Mouse (Mus musculus): Measurements from ENCODE around the gene Rxra. TPM values are rescaled to one million over a fixed set of nuclear protein-coding genes. Genes with fewer than 3 reads are reported as not detected.

Gene Rxra
- polyA plus RNA-seq, 1 experiment from 2014 or later: 5.2 TPM

- no peak for DNase-seq (ENCODE audit: low spot score)
- Histone ChIP-seq H3K4me1 (replicated peaks; ENCODE audit: control insufficient read depth, insufficient read depth, low read length) (peaks cover 31% of the 10 kb centered on the region), H3K4me3 (ENCODE audit: low read depth, low read length) (no peak overlapping the region), H3K27me3 (replicated peaks; ENCODE audit: control insufficient read depth, insufficient read depth, low read length) (no peaks in the 10 kb centered on the region), H3K36me3 (ENCODE audit: control insufficient read depth, insufficient read depth, low read length) (no peaks in the 10 kb centered on the region), H3K27ac (ENCODE audit: low read depth, low read length) (no peak overlapping the region), H3K9me3 (ENCODE audit: control insufficient read depth, low read length) (no peaks in the 10 kb centered on the region), H3K4me2 (no peak overlapping the region), H3K9ac (ENCODE audit: low read depth, low read length) (no peak overlapping the region)
- no peak for ATAC-seq (replicated peaks; ENCODE audit: low FRiP score)
- 77% methylated on average over 4 of the region's 4 CpGs for WGBS
Observed at GRCm38 (mm10) chr2:27685917-27686316, 9.7 kb downstream of the Rxra start.

GRCm38 (mm10) chr2:27686335-27686734 lies 10.1 kb downstream of the Rxra start:
- H3K9ac ChIP-seq (ENCODE audit: low read depth, low read length): no peak overlapping the region
- 66% methylated on average over 2 of the region's 2 CpGs for WGBS
- H3K9me3 ChIP-seq (ENCODE audit: control insufficient read depth, low read length): no peaks in the 10 kb centered on the region
- H3K4me1 ChIP-seq (replicated peaks; ENCODE audit: control insufficient read depth, insufficient read depth, low read length): peaks cover 34% of the 10 kb centered on the region
- no peak overlapping the region for H3K27ac ChIP-seq (ENCODE audit: low read depth, low read length)
- DNase-seq (ENCODE audit: low spot score) (no peak), ATAC-seq (replicated peaks; ENCODE audit: low FRiP score) (no peak)
- H3K27me3 ChIP-seq (replicated peaks; ENCODE audit: control insufficient read depth, insufficient read depth, low read length): no peaks in the 10 kb centered on the region
- no peak overlapping the region for H3K4me2 ChIP-seq
- H3K4me3 ChIP-seq (ENCODE audit: low read depth, low read length): no peak overlapping the region
- H3K36me3 ChIP-seq (ENCODE audit: control insufficient read depth, insufficient read depth, low read length): no peaks in the 10 kb centered on the region

GRCm38 (mm10) chr2:27687041-27687440 lies 10.8 kb downstream of the Rxra start:
- Histone ChIP-seq H3K4me3 (ENCODE audit: low read depth, low read length) (no peak overlapping the region), H3K9ac (ENCODE audit: low read depth, low read length) (no peak overlapping the region), H3K9me3 (ENCODE audit: control insufficient read depth, low read length) (no peaks in the 10 kb centered on the region), H3K36me3 (ENCODE audit: control insufficient read depth, insufficient read depth, low read length) (no peaks in the 10 kb centered on the region), H3K4me2 (no peak overlapping the region), H3K4me1 (replicated peaks; ENCODE audit: control insufficient read depth, insufficient read depth, low read length) (peaks cover 37% of the 10 kb centered on the region), H3K27ac (ENCODE audit: low read depth, low read length) (no peak overlapping the region), H3K27me3 (replicated peaks; ENCODE audit: control insufficient read depth, insufficient read depth, low read length) (no peaks in the 10 kb centered on the region)
- WGBS: 68% methylated on average over 1 of the region's 1 CpGs
- ATAC-seq (replicated peaks; ENCODE audit: low FRiP score) (no peak), DNase-seq (ENCODE audit: low spot score) (no peak)

GRCm38 (mm10) chr2:27687973-27688372 lies 11.7 kb downstream of the Rxra start:
- Histone ChIP-seq H3K27me3 (replicated peaks; ENCODE audit: control insufficient read depth, insufficient read depth, low read length) (no peaks in the 10 kb centered on the region), H3K4me3 (ENCODE audit: low read depth, low read length) (no peak overlapping the region), H3K9ac (ENCODE audit: low read depth, low read length) (no peak overlapping the region), H3K27ac (ENCODE audit: low read depth, low read length) (no peak overlapping the region), H3K4me2 (no peak overlapping the region), H3K4me1 (replicated peaks; ENCODE audit: control insufficient read depth, insufficient read depth, low read length) (peaks cover 47% of the 10 kb centered on the region), H3K36me3 (ENCODE audit: control insufficient read depth, insufficient read depth, low read length) (no peaks in the 10 kb centered on the region), H3K9me3 (ENCODE audit: control insufficient read depth, low read length) (no peaks in the 10 kb centered on the region)
- WGBS: 43% methylated on average over 5 of the region's 5 CpGs
- DNase-seq (ENCODE audit: low spot score): no peak
- peak; percentile 58 for ATAC-seq (replicated peaks; ENCODE audit: low FRiP score)

- H3K9me3 ChIP-seq (ENCODE audit: control insufficient read depth, low read length): no peaks in the 10 kb centered on the region
- ATAC-seq (replicated peaks; ENCODE audit: low FRiP score): no peak
- DNase-seq (ENCODE audit: low spot score): no peak
- WGBS: 64% methylated on average over 5 of the region's 5 CpGs
- peaks cover 45% of the 10 kb centered on the region for H3K4me1 ChIP-seq (replicated peaks; ENCODE audit: control insufficient read depth, insufficient read depth, low read length)
- no peaks in the 10 kb centered on the region for H3K36me3 ChIP-seq (ENCODE audit: control insufficient read depth, insufficient read depth, low read length)
- no peak overlapping the region; the same call in 1 of the 2 replicates for H3K4me2 ChIP-seq
- no peak overlapping the region for H3K9ac ChIP-seq (ENCODE audit: low read depth, low read length)
- H3K27ac ChIP-seq (ENCODE audit: low read depth, low read length): no peak overlapping the region
- no peak overlapping the region for H3K4me3 ChIP-seq (ENCODE audit: low read depth, low read length)
- H3K27me3 ChIP-seq (replicated peaks; ENCODE audit: control insufficient read depth, insufficient read depth, low read length): no peaks in the 10 kb centered on the region
Observed at GRCm38 (mm10) chr2:27690714-27691113, 14.5 kb downstream of the Rxra start.

GRCm38 (mm10) chr2:27691139-27691720 lies 15.0 kb downstream of the Rxra start:
- Histone ChIP-seq H3K4me1 (replicated peaks; ENCODE audit: control insufficient read depth, insufficient read depth, low read length) (peaks cover 45% of the 10 kb centered on the region), H3K36me3 (ENCODE audit: control insufficient read depth, insufficient read depth, low read length) (no peaks in the 10 kb centered on the region), H3K4me3 (ENCODE audit: low read depth, low read length) (no peak overlapping the region), H3K27ac (ENCODE audit: low read depth, low read length) (no peak overlapping the region), H3K4me2 (no peak overlapping the region), H3K27me3 (replicated peaks; ENCODE audit: control insufficient read depth, insufficient read depth, low read length) (no peaks in the 10 kb centered on the region), H3K9me3 (ENCODE audit: control insufficient read depth, low read length) (no peaks in the 10 kb centered on the region), H3K9ac (ENCODE audit: low read depth, low read length) (no peak overlapping the region)
- 75% methylated on average over 14 of the region's 14 CpGs for WGBS
- ATAC-seq (replicated peaks; ENCODE audit: low FRiP score) (no peak), DNase-seq (ENCODE audit: low spot score) (no peak)

- Histone ChIP-seq H3K4me1 (replicated peaks; ENCODE audit: control insufficient read depth, insufficient read depth, low read length) (peaks cover 42% of the 10 kb centered on the region), H3K4me3 (ENCODE audit: low read depth, low read length) (no peak overlapping the region), H3K9ac (ENCODE audit: low read depth, low read length) (no peak overlapping the region), H3K27ac (ENCODE audit: low read depth, low read length) (no peak overlapping the region), H3K27me3 (replicated peaks; ENCODE audit: control insufficient read depth, insufficient read depth, low read length) (no peaks in the 10 kb centered on the region), H3K4me2 (no peak overlapping the region), H3K36me3 (ENCODE audit: control insufficient read depth, insufficient read depth, low read length) (no peaks in the 10 kb centered on the region), H3K9me3 (ENCODE audit: control insufficient read depth, low read length) (no peaks in the 10 kb centered on the region)
- DNase-seq (ENCODE audit: low spot score): no peak
- 65% methylated on average over 3 of the region's 3 CpGs for WGBS
- no peak for ATAC-seq (replicated peaks; ENCODE audit: low FRiP score)
Observed at GRCm38 (mm10) chr2:27692608-27693007, 16.4 kb downstream of the Rxra start.

GRCm38 (mm10) chr2:27693684-27694083 lies 17.4 kb downstream of the Rxra start:
- DNase-seq (ENCODE audit: low spot score) (no peak), ATAC-seq (replicated peaks; ENCODE audit: low FRiP score) (no peak)
- H3K9ac ChIP-seq (ENCODE audit: low read depth, low read length): no peak overlapping the region
- no peaks in the 10 kb centered on the region for H3K9me3 ChIP-seq (ENCODE audit: control insufficient read depth, low read length)
- no peaks in the 10 kb centered on the region for H3K36me3 ChIP-seq (ENCODE audit: control insufficient read depth, insufficient read depth, low read length)
- WGBS: 54% methylated on average over 6 of the region's 6 CpGs
- H3K27ac ChIP-seq (ENCODE audit: low read depth, low read length): no peak overlapping the region; the same call in 1 of the 2 replicates
- no peak overlapping the region for H3K4me3 ChIP-seq (ENCODE audit: low read depth, low read length)
- H3K4me1 ChIP-seq (replicated peaks; ENCODE audit: control insufficient read depth, insufficient read depth, low read length): peaks cover 47% of the 10 kb centered on the region
- no peak overlapping the region for H3K4me2 ChIP-seq
- H3K27me3 ChIP-seq (replicated peaks; ENCODE audit: control insufficient read depth, insufficient read depth, low read length): no peaks in the 10 kb centered on the region

GRCm38 (mm10) chr2:27699574-27699973 lies 23.3 kb downstream of the Rxra start:
- H3K4me3 ChIP-seq (ENCODE audit: low read depth, low read length): no peak overlapping the region
- no peak overlapping the region for H3K4me2 ChIP-seq
- H3K9me3 ChIP-seq (ENCODE audit: control insufficient read depth, low read length): no peaks in the 10 kb centered on the region
- peak overlapping the region; percentile 33; the same call in 1 of the 2 replicates for H3K27ac ChIP-seq (ENCODE audit: low read depth, low read length)
- H3K36me3 ChIP-seq (ENCODE audit: control insufficient read depth, insufficient read depth, low read length): no peaks in the 10 kb centered on the region
- no peak for DNase-seq (ENCODE audit: low spot score)
- WGBS: 41% methylated on average over 7 of the region's 7 CpGs
- H3K4me1 ChIP-seq (replicated peaks; ENCODE audit: control insufficient read depth, insufficient read depth, low read length): peaks cover 61% of the 10 kb centered on the region
- H3K27me3 ChIP-seq (replicated peaks; ENCODE audit: control insufficient read depth, insufficient read depth, low read length): no peaks in the 10 kb centered on the region
- peak overlapping the region; percentile 31; the same call in 1 of the 2 replicates for H3K9ac ChIP-seq (ENCODE audit: low read depth, low read length)
- ATAC-seq (replicated peaks; ENCODE audit: low FRiP score): no peak

Data from liver, embryonic 11.5 days (tissue).